Mouse (Mus musculus) limb, embryonic 11.5 days (tissue): ENCODE data around the gene Rbm33. TPM values are rescaled to one million over a fixed set of nuclear protein-coding genes. Genes with fewer than 3 reads are reported as not detected.

Source experiments
- ATAC-seq: fragments of 200-750 bp; cut with Nextera tagmentation; 2 replicates; pipeline ENCODE4 v1.8.0; 2017; ENCODE audit warnings: low read depth; ENCODE audit not compliant: insufficient number of reproducible peaks, low FRiP score, low TSS enrichment
- DNase-seq: peaks from one replicate; pipeline ENCODE4 v3.0.0-alpha.2; 2015; ENCODE audit warnings: low spot score
- H3K27ac ChIP-seq: fragments of 300-500 bp; sonication (generic); replicated peaks from 2 replicates; pipeline ENCODE4 v1.5.1; 2014; ENCODE audit warnings: low read depth, mild to moderate bottlenecking, low read length
- H3K27me3 ChIP-seq: fragments of 300-500 bp; sonication (generic); 2 replicates; pipeline ENCODE4 v1.6.1; 2014; ENCODE audit warnings: mild to moderate bottlenecking, low read length, mixed read lengths; ENCODE audit not compliant: control insufficient read depth, insufficient read depth
- H3K36me3 ChIP-seq: fragments of 300-500 bp; sonication (generic); 2 replicates; pipeline ENCODE4 v1.6.1; 2014; ENCODE audit warnings: mild to moderate bottlenecking, low read length, moderate library complexity, mixed read lengths; ENCODE audit not compliant: control insufficient read depth, insufficient read depth
- H3K4me1 ChIP-seq: fragments of 300-500 bp; sonication (generic); 2 replicates; pipeline ENCODE4 v1.6.1; 2014; ENCODE audit warnings: low read length, mixed read lengths; ENCODE audit not compliant: control insufficient read depth, insufficient read depth
- H3K4me2 ChIP-seq: fragments of 300-500 bp; sonication (generic); 2 replicates; pipeline ENCODE4 v1.6.1; 2014; ENCODE audit warnings: low read depth, mild to moderate bottlenecking, moderate library complexity; ENCODE audit not compliant: severe bottlenecking
- H3K4me3 ChIP-seq: fragments of 300-500 bp; sonication (generic); 2 replicates; pipeline ENCODE4 v1.5.1; 2014; ENCODE audit warnings: low read depth, low read length
- H3K9ac ChIP-seq: fragments of 300-500 bp; sonication (generic); 2 replicates; pipeline ENCODE4 v1.6.1; 2014; ENCODE audit warnings: mild to moderate bottlenecking, low read length
- H3K9me3 ChIP-seq: fragments of 300-500 bp; sonication (generic); 2 replicates; pipeline ENCODE4 v1.6.1; 2016; ENCODE audit warnings: low read length; ENCODE audit not compliant: control insufficient read depth
- WGBS: fragments of 180-500 bp; shearing (Covaris S2); extraction: QIAGEN DNeasy Blood & Tissue Kit; methylation state at CpG from one replicate; pipeline ENCODE4 v1.1.7; 2014; 5-methylcytosine and 5-hydroxymethylcytosine counted together
- polyA plus RNA-seq: library from polyadenylated mRNA; unstranded; fragments of >200 nt; fragmentation: Nextera tagmentation; extraction: Ambion mirVana; gene quantifications from 2 replicates; pipeline ENCODE4 v1.2.1, GENCODE M21; 2014

The Rbm33 gene
- polyA plus RNA-seq, 1 experiment from 2014 or later: 18.5 TPM

DNA sequence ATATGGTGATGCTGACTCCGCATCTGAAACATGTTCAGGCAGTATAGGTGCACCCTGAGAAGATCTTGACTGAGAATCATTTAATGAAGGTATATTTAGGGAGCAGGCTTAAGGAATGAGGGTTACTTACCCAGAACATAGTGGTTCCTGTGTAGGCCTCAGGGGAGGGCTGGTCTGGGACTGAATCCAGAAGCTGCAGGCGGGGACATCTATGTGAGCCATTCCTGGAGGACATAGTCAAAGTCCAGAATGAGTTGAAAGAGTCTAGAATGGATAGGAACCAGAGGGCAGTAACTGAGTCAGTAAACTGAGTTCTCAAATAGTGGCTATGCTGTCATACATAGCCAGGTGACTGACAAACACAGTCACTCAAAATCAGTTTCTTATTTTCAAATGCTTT is 16.8 kb downstream of the Rbm33 start:
- no peak overlapping the region for H3K4me3 ChIP-seq
- H3K27me3 ChIP-seq: no peaks in the 10 kb centered on the region
- peaks cover 6% of the 10 kb centered on the region for H3K36me3 ChIP-seq
- no peak overlapping the region for H3K9ac ChIP-seq
- no peak overlapping the region for H3K27ac ChIP-seq
- H3K4me1 ChIP-seq: no peaks in the 10 kb centered on the region
- DNase-seq (no peak), ATAC-seq (no peak)
- no peaks in the 10 kb centered on the region for H3K9me3 ChIP-seq
- H3K4me2 ChIP-seq: no peak overlapping the region
- 92% methylated on average over 2 of the region's 2 CpGs for WGBS

GRCm38 (mm10) chr5:28351857-28352513 is 35.1 kb downstream of the Rbm33 start:
- Histone ChIP-seq H3K27ac (no peak overlapping the region), H3K4me1 (no peaks in the 10 kb centered on the region), H3K9ac (no peak overlapping the region), H3K27me3 (no peaks in the 10 kb centered on the region), H3K9me3 (no peaks in the 10 kb centered on the region), H3K4me3 (no peak overlapping the region), H3K4me2 (no peak overlapping the region), H3K36me3 (peaks cover 14% of the 10 kb centered on the region)
- DNase-seq (no peak), ATAC-seq (no peak)

DNA sequence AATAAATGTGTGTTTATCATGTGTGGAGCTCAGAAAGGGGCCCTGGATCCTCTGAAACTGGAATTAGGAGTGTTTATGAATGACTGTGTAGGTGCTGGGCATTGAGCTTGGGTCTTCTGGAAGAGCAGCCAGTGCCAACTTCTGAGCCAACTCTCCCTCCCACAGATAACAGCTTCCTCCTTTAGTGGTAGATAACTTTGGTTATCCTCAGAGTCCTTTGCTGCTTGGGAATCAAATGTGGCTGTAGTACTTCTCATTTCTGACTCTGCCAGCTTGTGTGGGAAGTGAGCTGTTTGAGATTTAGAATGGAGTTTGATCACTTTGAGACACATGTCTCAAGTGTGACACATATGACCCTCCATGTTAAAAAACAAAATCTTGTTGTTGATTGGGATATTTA is 38.7 kb downstream of the Rbm33 start:
- no peak overlapping the region for H3K9ac ChIP-seq
- ATAC-seq: no peak
- no peaks in the 10 kb centered on the region for H3K4me1 ChIP-seq
- no peak overlapping the region for H3K4me3 ChIP-seq
- H3K4me2 ChIP-seq: no peak overlapping the region
- no peak for DNase-seq
- H3K27me3 ChIP-seq: no peaks in the 10 kb centered on the region
- H3K27ac ChIP-seq: no peak overlapping the region
- H3K36me3 ChIP-seq: peaks cover 19% of the 10 kb centered on the region
- H3K9me3 ChIP-seq: no peaks in the 10 kb centered on the region

DNA sequence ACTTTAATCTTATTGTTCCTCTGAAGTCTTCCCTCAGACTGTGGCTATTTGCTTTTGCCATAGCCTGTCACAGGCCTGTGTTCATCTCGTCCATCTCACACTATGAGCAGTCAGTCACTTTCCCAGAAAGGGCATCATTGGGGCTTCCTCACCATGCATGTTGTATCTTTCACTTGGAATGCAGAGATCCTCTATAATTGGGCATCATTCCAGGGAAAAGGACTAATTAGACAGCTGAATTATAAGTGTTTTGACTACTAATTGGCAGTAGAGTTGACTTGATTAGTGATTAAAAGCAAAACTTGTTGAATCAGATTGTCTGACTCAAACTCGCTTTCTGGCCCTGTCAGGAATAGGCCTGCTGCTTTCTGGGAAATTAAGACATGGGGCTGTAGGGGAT is 43.8 kb downstream of the Rbm33 start:
- no peak overlapping the region for H3K4me2 ChIP-seq
- H3K4me1 ChIP-seq: no peaks in the 10 kb centered on the region
- no peaks in the 10 kb centered on the region for H3K27me3 ChIP-seq
- ATAC-seq (no peak), DNase-seq (no peak)
- H3K9ac ChIP-seq: no peak overlapping the region
- H3K36me3 ChIP-seq: peaks cover 20% of the 10 kb centered on the region; the same call in 1 of the 2 replicates
- no peak overlapping the region for H3K4me3 ChIP-seq
- H3K9me3 ChIP-seq: no peaks in the 10 kb centered on the region
- H3K27ac ChIP-seq: no peak overlapping the region
- 90% methylated on average over 2 of the region's 2 CpGs for WGBS

DNA sequence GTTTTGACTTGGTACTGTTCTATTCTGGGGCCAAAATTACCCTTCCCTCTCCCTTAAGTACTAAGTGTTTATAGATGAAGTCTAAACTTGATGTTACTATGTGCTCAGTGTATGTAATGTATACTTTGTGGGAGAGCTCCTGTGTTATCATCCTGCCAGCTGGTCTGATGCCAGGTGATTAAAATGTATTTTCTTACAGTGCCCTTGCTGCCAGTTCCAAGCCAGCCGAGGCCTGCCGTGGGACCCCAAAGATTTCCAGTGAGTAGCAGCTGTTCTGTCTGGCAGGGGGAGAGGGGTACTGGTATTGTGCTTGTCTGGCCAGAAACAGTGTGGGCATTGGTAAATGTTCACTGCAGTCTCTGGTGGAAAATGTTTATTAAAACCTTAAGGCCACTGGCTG is 51.1 kb downstream of the Rbm33 start:
- ATAC-seq: no peak
- no peak overlapping the region for H3K27ac ChIP-seq
- H3K36me3 ChIP-seq: peaks cover 16% of the 10 kb centered on the region; the same call in 1 of the 2 replicates
- WGBS: 87% methylated on average over 2 of the region's 2 CpGs
- DNase-seq: no peak
- no peak overlapping the region for H3K4me3 ChIP-seq
- no peak overlapping the region for H3K9ac ChIP-seq
- no peaks in the 10 kb centered on the region for H3K4me1 ChIP-seq
- H3K27me3 ChIP-seq: no peaks in the 10 kb centered on the region
- H3K4me2 ChIP-seq: no peak overlapping the region
- no peaks in the 10 kb centered on the region for H3K9me3 ChIP-seq

DNA sequence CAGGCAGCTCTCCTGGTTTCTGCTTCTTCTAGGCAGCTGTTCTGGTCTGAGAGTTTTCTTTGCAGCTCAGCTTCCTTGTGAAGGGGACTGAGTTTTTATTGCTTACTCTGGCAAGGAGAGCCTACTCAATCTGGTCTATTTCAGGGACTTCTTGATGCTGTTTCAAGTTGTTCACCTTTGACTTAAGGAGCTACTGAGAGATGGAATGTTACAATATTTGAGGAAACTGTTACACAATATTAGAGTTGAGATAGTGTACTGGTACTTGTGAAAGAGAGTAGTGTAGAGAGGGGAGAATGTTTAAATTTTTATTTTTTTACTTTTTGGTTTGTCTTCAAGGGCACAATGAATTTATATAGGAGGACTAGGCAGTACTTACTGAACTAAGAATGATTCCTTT is 53.9 kb downstream of the Rbm33 start:
- Histone ChIP-seq H3K27me3 (no peaks in the 10 kb centered on the region), H3K4me2 (no peak overlapping the region), H3K36me3 (peaks cover 12% of the 10 kb centered on the region; the same call in 1 of the 2 replicates), H3K4me3 (no peak overlapping the region), H3K9ac (no peak overlapping the region), H3K9me3 (no peaks in the 10 kb centered on the region), H3K27ac (no peak overlapping the region), H3K4me1 (no peaks in the 10 kb centered on the region)
- no peak for DNase-seq
- ATAC-seq: no peak

GRCm38 (mm10) chr5:28372172-28372664 is 55.3 kb downstream of the Rbm33 start:
- 89% methylated on average over 1 of the region's 1 CpGs for WGBS
- no peak overlapping the region for H3K27ac ChIP-seq
- no peak overlapping the region for H3K4me3 ChIP-seq
- DNase-seq (no peak), ATAC-seq (no peak)
- no peak overlapping the region for H3K9ac ChIP-seq
- H3K4me1 ChIP-seq: no peaks in the 10 kb centered on the region
- peaks cover 11% of the 10 kb centered on the region; the same call in 1 of the 2 replicates for H3K36me3 ChIP-seq
- H3K4me2 ChIP-seq: no peak overlapping the region
- H3K27me3 ChIP-seq: no peaks in the 10 kb centered on the region
- H3K9me3 ChIP-seq: no peaks in the 10 kb centered on the region

GRCm38 (mm10) chr5:28373498-28374427 is 56.8 kb downstream of the Rbm33 start:
- no peak overlapping the region for H3K9ac ChIP-seq
- no peaks in the 10 kb centered on the region for H3K9me3 ChIP-seq
- H3K4me1 ChIP-seq: no peaks in the 10 kb centered on the region
- H3K4me2 ChIP-seq: no peak overlapping the region
- no peak overlapping the region for H3K27ac ChIP-seq
- H3K27me3 ChIP-seq: no peaks in the 10 kb centered on the region
- H3K36me3 ChIP-seq: peaks cover 8% of the 10 kb centered on the region; the same call in 1 of the 2 replicates
- ATAC-seq (no peak), DNase-seq (no peak)
- WGBS: 91% methylated on average over 2 of the region's 2 CpGs
- no peak overlapping the region for H3K4me3 ChIP-seq
